Mouse (Mus musculus) CH12.LX (cell line): ENCODE measurements around the gene Kptn. TPM values are rescaled to one million over a fixed set of nuclear protein-coding genes. Genes with fewer than 3 reads are reported as not detected.

Experiments
- DNase-seq: peaks from one replicate; pipeline ENCODE4 v3.0.0-alpha.2; 2013; ENCODE audit errors: extremely low read depth
- H3K27ac ChIP-seq: 2 replicates; pipeline ENCODE4 v1.5.1; 2012; ENCODE audit warnings: low read depth, mild to moderate bottlenecking, control low read depth, moderate library complexity; ENCODE audit not compliant: insufficient read depth
- H3K27me3 ChIP-seq: replicated peaks from 2 replicates; pipeline ENCODE3; 2012; ENCODE audit warnings: inconsistent platforms
- H3K36me3 ChIP-seq, 2 experiments: replicated peaks in 1 of 2; 2 replicates each; pipeline versions ENCODE3 to v1.6.1; 2012; ENCODE audit warnings: inconsistent platforms in 1 of 2, low read length in 1 of 2, mild to moderate bottlenecking in 1 of 2, mixed read lengths in 1 of 2, moderate library complexity in 1 of 2; ENCODE audit not compliant: control insufficient read depth in 1 of 2, insufficient read depth in 1 of 2
- H3K4me1 ChIP-seq, 2 experiments: 2 replicates each; pipeline ENCODE4 v1.6.1; 2012; ENCODE audit warnings: inconsistent platforms in 1 of 2, moderate library complexity in 1 of 2; ENCODE audit not compliant: insufficient read depth in 2 of 2, control insufficient read depth in 1 of 2
- H3K4me2 ChIP-seq: 2 replicates; pipeline ENCODE4 v1.6.1; 2012; ENCODE audit warnings: low read depth, mild to moderate bottlenecking, control low read depth; ENCODE audit not compliant: poor library complexity, insufficient read depth, severe bottlenecking
- H3K4me3 ChIP-seq, 3 experiments: fragments of 150-350 bp in 1 of 3; sonication (generic) in 1 of 3; replicated peaks in 1 of 3; 2 replicates each; pipeline versions ENCODE3 to v1.5.1; 2011 to 2012; ENCODE audit warnings: low read depth in 2 of 3, low read length in 2 of 3, mild to moderate bottlenecking in 2 of 3, moderate library complexity in 2 of 3, control low read depth in 1 of 3, improper control_type of control experiment in 1 of 3, inconsistent platforms in 1 of 3, mixed read lengths in 1 of 3; ENCODE audit not compliant: poor library complexity in 1 of 3
- H3K79me2 ChIP-seq: replicated peaks from 2 replicates; pipeline ENCODE4 v1.6.1; 2012; ENCODE audit warnings: mild to moderate bottlenecking, moderate library complexity; ENCODE audit not compliant: control insufficient read depth, poor library complexity, insufficient read depth, severe bottlenecking; ENCODE audit errors: extremely low read depth
- H3K9ac ChIP-seq: 2 replicates; pipeline ENCODE4 v1.6.1; 2012; ENCODE audit warnings: low read depth, mild to moderate bottlenecking, control low read depth, moderate library complexity; ENCODE audit not compliant: insufficient read depth
- H3K9me3 ChIP-seq: replicated peaks from 2 replicates; pipeline ENCODE3; 2012; ENCODE audit warnings: low read length, inconsistent platforms, mixed read lengths
- BHLHE40 ChIP-seq: IDR thresholded peaks from 2 replicates; pipeline ENCODE4 v1.6.1; 2011; ENCODE audit warnings: mild to moderate bottlenecking, low read depth, low read length, improper control_type of control experiment
- ETS1 ChIP-seq: conservative IDR thresholded peaks from 2 replicates; pipeline ENCODE4 v1.6.1; 2012; ENCODE audit warnings: low read depth, mild to moderate bottlenecking, inconsistent platforms, low read length, improper control_type of control experiment, moderate library complexity
- HCFC1 ChIP-seq: IDR thresholded peaks from 2 replicates; pipeline ENCODE4 v1.6.1; 2012; ENCODE audit warnings: low read depth, mild to moderate bottlenecking, inconsistent platforms, low read length, improper control_type of control experiment
- MAZ ChIP-seq: IDR thresholded peaks from 2 replicates; pipeline ENCODE4 v1.6.1; 2012; ENCODE audit warnings: low read depth, mild to moderate bottlenecking, inconsistent platforms, low read length, improper control_type of control experiment, moderate library complexity
- MXI1 ChIP-seq: IDR thresholded peaks from 2 replicates; pipeline ENCODE4 v1.6.1; 2011; ENCODE audit warnings: mild to moderate bottlenecking, low read depth, low read length, improper control_type of control experiment
- MYC ChIP-seq: IDR thresholded peaks from 2 replicates; pipeline ENCODE4 v1.6.1; 2011; ENCODE audit warnings: low read depth, mild to moderate bottlenecking, improper control_type of control experiment, low read length
- NRF1 ChIP-seq: IDR thresholded peaks from 2 replicates; pipeline ENCODE4 v1.6.1; 2014; ENCODE audit warnings: low read depth, mild to moderate bottlenecking, inconsistent platforms, low read length, improper control_type of control experiment, moderate library complexity
- PAX5 ChIP-seq: IDR thresholded peaks from 2 replicates; pipeline ENCODE4 v1.6.1; 2012; ENCODE audit warnings: low read length, inconsistent platforms, mixed read lengths
- RCOR1 ChIP-seq: conservative IDR thresholded peaks from 2 replicates; pipeline ENCODE4 v1.6.1; 2012; ENCODE audit warnings: low read depth, mild to moderate bottlenecking, inconsistent platforms, low read length, improper control_type of control experiment
- SIN3A ChIP-seq: IDR thresholded peaks from 2 replicates; pipeline ENCODE4 v1.6.1; 2012; ENCODE audit warnings: low read length, improper control_type of control experiment, inconsistent platforms
- TBP ChIP-seq: conservative IDR thresholded peaks from 2 replicates; pipeline ENCODE4 v1.6.1; 2011; ENCODE audit warnings: low read depth, low read length, improper control_type of control experiment
- UBTF ChIP-seq: IDR thresholded peaks from 2 replicates; pipeline ENCODE4 v1.6.1; 2012; ENCODE audit warnings: low read depth, mild to moderate bottlenecking, inconsistent platforms, low read length, improper control_type of control experiment, moderate library complexity
- ZC3H11A ChIP-seq: IDR thresholded peaks from 2 replicates; pipeline ENCODE4 v1.6.1; 2012; ENCODE audit warnings: low read depth, mild to moderate bottlenecking, inconsistent platforms, low read length, improper control_type of control experiment
- dilution Hi-C: fragments of 300-500 bp; cut with MboI; formaldehyde crosslinking; loops from 2 replicates; pipeline ENCODE4 v1.14.3; 2020; ENCODE audit warnings: low sequenced_read_pairs; ENCODE audit not compliant: extremely low pct_unique_long_range_greater_than_20kb, extremely low pct_ligation_motif_present
- in situ Hi-C: fragments of 300-500 bp; cut with MboI; formaldehyde crosslinking; loops from 3 replicates; pipeline ENCODE4 v1.14.3; 2019; ENCODE audit warnings: low sequenced_read_pairs, low pct_ligation_motif_present, low pct_unique_long_range_greater_than_20kb, mixed read lengths
- polyA plus RNA-seq: library from polyadenylated mRNA; unstranded; fragments of >175 nt; gene quantifications from 2 replicates; pipeline ENCODE4 v1.2.1, GENCODE M21; 2012; ENCODE audit warnings: low read depth; ENCODE audit not compliant: insufficient read length
- total RNA-seq, 2 experiments: library from RNA; depleted of rRNA; stranded (reverse); fragments of 300-350 nt in 1 of 2; fragments of >200 nt in 1 of 2; gene quantifications; 2 replicates each; pipeline ENCODE4 v1.2.3; 2012 to 2014

The Kptn gene
- total and polyA plus RNA-seq, 3 experiments = 14.5 to 25.4 (median 17.5) TPM

GRCm38 (mm10) chr7:16174597-16175541 lies 55.2 kb downstream of the Kptn start, which contains the start of gene Meis3 (continued):
- TF ChIP-seq ZC3H11A = no peak
- no peak for TF ChIP-seq RCOR1
- no peak for TF ChIP-seq TBP
- TF ChIP-seq MXI1 = peak; percentile 63
- TF ChIP-seq HCFC1 = peak; percentile 48; the same call in 1 of the 2 replicates
- no peak for TF ChIP-seq MYC

- dilution Hi-C loops = no loop called here
- TF ChIP-seq MAZ (no peak), ETS1 (no peak), SIN3A (peak; percentile 51; the same call in 1 of the 2 replicates), ZC3H11A (no peak), UBTF (0 out of 2 replicates have a peak, but pooled peaks have one; percentile 18), RCOR1 (no peak), PAX5 (no peak), BHLHE40 (no peak), NRF1 (no peak)
- no peak overlapping the region for H3K27ac ChIP-seq
- in situ Hi-C loops = no loop called here
- H3K4me3 ChIP-seq = peak overlapping the region; percentile 55 to 69 (median 62)
- peaks cover 2% of the 10 kb centered on the region for H3K9me3 ChIP-seq
- DNase-seq = no peak
- no peaks in the 10 kb centered on the region for H3K79me2 ChIP-seq
- peak overlapping the region; percentile 81 for H3K4me2 ChIP-seq
- H3K4me1 ChIP-seq = peaks cover 3 to 32% of the 10 kb centered on the region in 2 experiments
- peaks cover 28% of the 10 kb centered on the region for H3K27me3 ChIP-seq
- H3K36me3 ChIP-seq = peaks cover 11 to 20% of the 10 kb centered on the region in 2 experiments
- H3K9ac ChIP-seq = peak overlapping the region; percentile 76
Observed at GRCm38 (mm10) chr7:16175542-16175931, 55.8 kb downstream of the Kptn start.

Other genes with a start within 250 kb of the Kptn start
- not detected in 2 replicates for gene Crx, start 239.9 kb upstream of the Kptn start, total RNA-seq (2012; rRNA removed)
- not detected in 2 replicates for gene Crx, start 239.9 kb upstream of the Kptn start, total RNA-seq (2014; rRNA removed)
- gene Crx, start 239.9 kb upstream of the Kptn start, polyA plus RNA-seq = not detected in 2 replicates
- 0.71 TPM in 1 of 2 replicates, not detected in the other for gene Crxos, start 237.3 kb upstream of the Kptn start, total RNA-seq (2012; rRNA removed)
- gene Crxos, start 237.3 kb upstream of the Kptn start, total RNA-seq (2014; rRNA removed) = 1.1 and 1.7 TPM in 2 replicates
- gene Crxos, start 237.3 kb upstream of the Kptn start, polyA plus RNA-seq = 0.94 and 1.5 TPM in 2 replicates
- gene Selenow, start 197.5 kb upstream of the Kptn start, total RNA-seq (2012; rRNA removed) = 62.2 and 65.2 TPM in 2 replicates
- gene Selenow, start 197.5 kb upstream of the Kptn start, total RNA-seq (2014; rRNA removed) = 44.1 and 44.9 TPM in 2 replicates
- 244 and 257 TPM in 2 replicates for gene Selenow, start 197.5 kb upstream of the Kptn start, polyA plus RNA-seq
- 234 and 310 TPM in 2 replicates for gene Nop53, start 173.8 kb upstream of the Kptn start, total RNA-seq (2012; rRNA removed)
- gene Nop53, start 173.8 kb upstream of the Kptn start, total RNA-seq (2014; rRNA removed) = 171 and 199 TPM in 2 replicates
- 291 and 339 TPM in 2 replicates for gene Nop53, start 173.8 kb upstream of the Kptn start, polyA plus RNA-seq
- gene Ehd2, start 152.3 kb upstream of the Kptn start, total RNA-seq (2012; rRNA removed) = 4.7 and 7.0 TPM in 2 replicates
- 1.1 and 1.2 TPM in 2 replicates for gene Ehd2, start 152.3 kb upstream of the Kptn start, total RNA-seq (2014; rRNA removed)
- 4.4 and 5.2 TPM in 2 replicates for gene Ehd2, start 152.3 kb upstream of the Kptn start, polyA plus RNA-seq
- gene Bicra, start 72.0 kb upstream of the Kptn start, total RNA-seq (2012; rRNA removed) = 1.9 and 2.2 TPM in 2 replicates
- gene Bicra, start 72.0 kb upstream of the Kptn start, total RNA-seq (2014; rRNA removed) = 0.31 and 0.32 TPM in 2 replicates
- gene Bicra, start 72.0 kb upstream of the Kptn start, polyA plus RNA-seq = 9.8 and 10.2 TPM in 2 replicates
- gene Zfp541, start 58.1 kb upstream of the Kptn start, total RNA-seq (2012; rRNA removed) = 0.08 TPM in 1 of 2 replicates, not detected in the other
- 0.12 TPM in 1 of 2 replicates, not detected in the other for gene Zfp541, start 58.1 kb upstream of the Kptn start, total RNA-seq (2014; rRNA removed)
- 0.05 TPM in 1 of 2 replicates, not detected in the other for gene Zfp541, start 58.1 kb upstream of the Kptn start, polyA plus RNA-seq
- gene Napa, start 21.4 kb upstream of the Kptn start, total RNA-seq (2012; rRNA removed) = 80.0 and 84.8 TPM in 2 replicates
- 97.5 and 106 TPM in 2 replicates for gene Napa, start 21.4 kb upstream of the Kptn start, total RNA-seq (2014; rRNA removed)
- 111 and 112 TPM in 2 replicates for gene Napa, start 21.4 kb upstream of the Kptn start, polyA plus RNA-seq
- 0.04 TPM in 2 replicates for gene Slc8a2, start 9.9 kb downstream of the Kptn start, total RNA-seq (2012; rRNA removed)
- not detected in 2 replicates for gene Slc8a2, start 9.9 kb downstream of the Kptn start, total RNA-seq (2014; rRNA removed)
- gene Slc8a2, start 9.9 kb downstream of the Kptn start, polyA plus RNA-seq = 0.08 and 0.10 TPM in 2 replicates
- gene Meis3, start 55.2 kb downstream of the Kptn start, total RNA-seq (2012; rRNA removed) = 9.4 and 10.2 TPM in 2 replicates
- 7.1 and 7.9 TPM in 2 replicates for gene Meis3, start 55.2 kb downstream of the Kptn start, total RNA-seq (2014; rRNA removed)
- 10.1 and 11.8 TPM in 2 replicates for gene Meis3, start 55.2 kb downstream of the Kptn start, polyA plus RNA-seq
- gene Dhx34, start 102.1 kb downstream of the Kptn start, total RNA-seq (2012; rRNA removed) = 14.8 and 18.0 TPM in 2 replicates
- 6.9 and 8.8 TPM in 2 replicates for gene Dhx34, start 102.1 kb downstream of the Kptn start, total RNA-seq (2014; rRNA removed)
- gene Dhx34, start 102.1 kb downstream of the Kptn start, polyA plus RNA-seq = 11.8 and 15.2 TPM in 2 replicates
- gene C5ar2, start 124.3 kb downstream of the Kptn start, total RNA-seq (2012; rRNA removed) = 0.04 TPM in 2 replicates
- gene C5ar2, start 124.3 kb downstream of the Kptn start, total RNA-seq (2014; rRNA removed) = 0.11 and 0.30 TPM in 2 replicates
- 0.22 and 0.33 TPM in 2 replicates for gene C5ar2, start 124.3 kb downstream of the Kptn start, polyA plus RNA-seq
- gene C5ar1, start 139.6 kb downstream of the Kptn start, total RNA-seq (2012; rRNA removed) = not detected in 2 replicates
- gene C5ar1, start 139.6 kb downstream of the Kptn start, total RNA-seq (2014; rRNA removed) = not detected in 2 replicates
- gene C5ar1, start 139.6 kb downstream of the Kptn start, polyA plus RNA-seq = not detected in 2 replicates
- 5.6 and 7.4 TPM in 2 replicates for gene Inafm1, start 153.7 kb downstream of the Kptn start, total RNA-seq (2012; rRNA removed)
- 1.1 and 1.5 TPM in 2 replicates for gene Inafm1, start 153.7 kb downstream of the Kptn start, total RNA-seq (2014; rRNA removed)
- gene Inafm1, start 153.7 kb downstream of the Kptn start, polyA plus RNA-seq = 9.3 and 9.5 TPM in 2 replicates
- gene Ccdc9, start 166.9 kb downstream of the Kptn start, total RNA-seq (2012; rRNA removed) = 47.6 and 53.3 TPM in 2 replicates
- gene Ccdc9, start 166.9 kb downstream of the Kptn start, total RNA-seq (2014; rRNA removed) = 32.0 and 37.5 TPM in 2 replicates
- 81.0 and 94.2 TPM in 2 replicates for gene Ccdc9, start 166.9 kb downstream of the Kptn start, polyA plus RNA-seq
- gene Bbc3, start 188.5 kb downstream of the Kptn start, total RNA-seq (2012; rRNA removed) = 33.2 and 61.7 TPM in 2 replicates
- 23.2 and 25.4 TPM in 2 replicates for gene Bbc3, start 188.5 kb downstream of the Kptn start, total RNA-seq (2014; rRNA removed)
- 22.2 and 23.3 TPM in 2 replicates for gene Bbc3, start 188.5 kb downstream of the Kptn start, polyA plus RNA-seq